Mouse (Mus musculus) B cell, adult 67 days (primary cell): Measurements from ENCODE around the gene Commd8. TPM values are rescaled to one million over a fixed set of nuclear protein-coding genes. Genes with fewer than 3 reads are reported as not detected.

ENCODE experiments used
- total RNA-seq, 2 experiments: library from RNA; stranded (reverse); gene quantifications; 4 replicates each; pipeline ENCODE4 v1.2.4; 2023

Gene Commd8
- 10 to 100 TPM; 80.9 to 97.5 TPM for total RNA-seq

DNA sequence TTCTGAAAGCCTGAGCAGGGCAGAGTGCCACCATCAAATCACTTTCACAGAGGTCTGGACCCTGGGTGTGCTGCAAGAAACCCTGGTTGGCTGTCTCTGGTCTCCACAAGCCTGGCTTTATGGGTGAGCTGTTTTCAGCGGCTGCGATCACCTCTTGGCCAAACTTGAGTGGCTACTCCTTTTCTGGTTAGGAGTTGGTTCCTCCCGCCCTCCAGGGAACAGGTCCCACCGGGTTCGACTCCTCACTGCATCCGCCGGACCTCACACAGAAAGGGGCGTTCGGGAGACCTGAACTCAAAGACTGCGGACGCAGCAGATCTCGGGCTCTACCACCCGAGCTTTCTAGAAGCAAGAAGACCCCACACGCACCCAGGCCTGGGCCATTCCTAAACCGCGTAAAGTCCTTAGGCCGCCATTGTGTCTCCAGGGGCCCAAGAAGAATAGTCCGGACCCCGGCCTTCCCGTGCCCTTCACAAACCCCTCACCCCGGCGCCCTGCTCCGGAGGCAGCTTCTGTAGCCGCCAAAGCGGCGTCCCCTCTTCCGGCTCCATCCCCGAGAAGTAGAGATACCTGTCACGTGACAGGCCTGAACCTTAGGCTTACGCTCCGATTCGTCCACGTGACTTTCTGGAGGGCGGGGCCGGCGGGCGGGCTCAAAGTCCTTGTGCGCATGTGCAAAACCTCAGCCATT lies at the start of gene Commd8:
TSS of gene Commd8 (minus strand) at position 596 of the 691 bp plus-strand sequence.

